Mouse (Mus musculus): Measurements from ENCODE around the gene Gm281.
"Not testable (repeated sequence)": the region's sequence is repeated elsewhere in the genome, so short reads cannot be mapped to it uniquely, and the experiment has no call there.

Gene Gm281

GRCm38 (mm10) chr14:13914387-13915082 is at the start of gene Gm281:
TSS of gene Gm281 (minus strand) at chr14:13914478.
- no peak for DNase-seq

GRCm38 (mm10) chr14:13963527-13963926 is 49.2 kb upstream of the Gm281 start:
- no peak for DNase-seq

GRCm38 (mm10) chr14:13962476-13962875 is 48.2 kb upstream of the Gm281 start:
- DNase-seq: no peak

- peak; percentile 64 for DNase-seq
Observed at GRCm38 (mm10) chr14:13961401-13962112, 47.3 kb upstream of the Gm281 start, which contains the start of the genes Atxn7 and Thoc7. TSS of gene Atxn7 (plus strand) at chr14:13961440. TSS of gene Thoc7 (minus strand) at chr14:13961852.

GRCm38 (mm10) chr14:13960482-13961325 is 46.4 kb upstream of the Gm281 start:
- peak; percentile 81 for DNase-seq

- peak; percentile 60 for DNase-seq
Observed at GRCm38 (mm10) chr14:13960079-13960478, 45.8 kb upstream of the Gm281 start.

- not testable (repeated sequence) for DNase-seq
Observed at GRCm38 (mm10) chr14:13952151-13952550, 37.9 kb upstream of the Gm281 start.

- peak; percentile 60 for DNase-seq
Observed at GRCm38 (mm10) chr14:13950401-13950800, 36.1 kb upstream of the Gm281 start.

GRCm38 (mm10) chr14:13948345-13948744 is 34.1 kb upstream of the Gm281 start:
- DNase-seq: no peak

GRCm38 (mm10) chr14:13944686-13945085 is 30.4 kb upstream of the Gm281 start:
- no peak for DNase-seq

GRCm38 (mm10) chr14:13934052-13934371 is 19.7 kb upstream of the Gm281 start:
- no peak for DNase-seq

- peak; percentile 13 for DNase-seq
Observed at GRCm38 (mm10) chr14:13933290-13934051, 19.2 kb upstream of the Gm281 start.

GRCm38 (mm10) chr14:13917630-13918029 is 3.4 kb upstream of the Gm281 start:
- peak; percentile 87 for DNase-seq

- no peak for DNase-seq
Observed at GRCm38 (mm10) chr14:13917208-13917607, 2.9 kb upstream of the Gm281 start.

- no peak for DNase-seq
Observed at GRCm38 (mm10) chr14:13915207-13915606, 929 bp upstream of the Gm281 start.

- peak; percentile 27 for DNase-seq
Observed at GRCm38 (mm10) chr14:13910148-13910547, 4.1 kb downstream of the Gm281 start.

- DNase-seq: no peak
Observed at GRCm38 (mm10) chr14:13907145-13907544, 7.1 kb downstream of the Gm281 start.

- no peak for DNase-seq
Observed at GRCm38 (mm10) chr14:13906461-13906860, 7.8 kb downstream of the Gm281 start.

GRCm38 (mm10) chr14:13901611-13902067 is 12.6 kb downstream of the Gm281 start:
- DNase-seq: peak; percentile 80

GRCm38 (mm10) chr14:13895198-13895597 is 19.1 kb downstream of the Gm281 start:
- no peak for DNase-seq

GRCm38 (mm10) chr14:13893748-13894147 is 20.5 kb downstream of the Gm281 start:
- no peak for DNase-seq

GRCm38 (mm10) chr14:13861416-13861815 is 52.9 kb downstream of the Gm281 start:
- DNase-seq: no peak

Measured in embryo, embryonic 11 days (tissue).